Mouse (Mus musculus): ENCODE measurements around the gene Trit1. TPM values are rescaled to one million over a fixed set of nuclear protein-coding genes. Genes with fewer than 3 reads are reported as not detected.
A peak's percentile ranks its signal among the peaks of the same experiment; 100 is the strongest.

The Trit1 gene
- polyA plus RNA-seq, 1 experiment from 2014 or later = 12.0 TPM

DNA sequence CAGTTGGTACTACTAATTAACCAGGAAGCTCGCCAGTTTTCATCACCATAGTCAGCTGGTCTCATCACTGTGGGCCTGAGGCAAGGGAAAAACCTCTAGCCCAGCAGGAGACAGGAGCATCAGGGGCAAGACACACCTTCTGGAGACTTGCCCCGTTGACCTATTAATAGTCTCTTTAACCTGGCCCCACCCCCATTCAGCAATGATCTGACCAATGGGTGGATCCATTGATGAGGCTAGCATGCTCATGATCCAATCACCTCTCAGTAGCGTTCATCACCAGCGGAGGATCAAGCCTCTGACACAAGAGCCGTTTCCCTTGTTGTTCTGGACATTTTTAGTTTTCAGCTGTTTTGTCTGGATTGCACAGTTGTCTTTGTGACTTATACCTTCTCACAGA, 76.2 kb downstream of the Trit1 start:
- 56% methylated on average over 5 of the region's 5 CpGs for WGBS
- no peak overlapping the region for H3K27ac ChIP-seq (replicated peaks)
- H3K4me3 ChIP-seq (ENCODE audit: low read depth, low read length) = no peak overlapping the region
- ATAC-seq (ENCODE audit: low FRiP score, low TSS enrichment) (no peak; the same call in 1 of the 2 replicates), DNase-seq (ENCODE audit: low spot score) (peak; percentile 13)
- H3K27me3 ChIP-seq (ENCODE audit: control insufficient read depth, insufficient read depth, low read length) = no peaks in the 10 kb centered on the region
- H3K4me2 ChIP-seq (replicated peaks; ENCODE audit: low read depth) = no peak overlapping the region
- TF ChIP-seq CTCF (IDR thresholded peaks at IDR 0.05; ENCODE audit: low read depth) = no peak
- TF ChIP-seq EP300 (optimal IDR thresholded peaks at IDR 0.05) = no peak
- no peak overlapping the region for H3K9ac ChIP-seq (ENCODE audit: low read length)
- no peaks in the 10 kb centered on the region for H3K4me1 ChIP-seq (replicated peaks; ENCODE audit: control insufficient read depth, insufficient read depth)
- no peaks in the 10 kb centered on the region for H3K9me3 ChIP-seq (ENCODE audit: control insufficient read depth, low read length)
- no peaks in the 10 kb centered on the region for H3K36me3 ChIP-seq (ENCODE audit: control insufficient read depth, insufficient read depth, low read length)

DNA sequence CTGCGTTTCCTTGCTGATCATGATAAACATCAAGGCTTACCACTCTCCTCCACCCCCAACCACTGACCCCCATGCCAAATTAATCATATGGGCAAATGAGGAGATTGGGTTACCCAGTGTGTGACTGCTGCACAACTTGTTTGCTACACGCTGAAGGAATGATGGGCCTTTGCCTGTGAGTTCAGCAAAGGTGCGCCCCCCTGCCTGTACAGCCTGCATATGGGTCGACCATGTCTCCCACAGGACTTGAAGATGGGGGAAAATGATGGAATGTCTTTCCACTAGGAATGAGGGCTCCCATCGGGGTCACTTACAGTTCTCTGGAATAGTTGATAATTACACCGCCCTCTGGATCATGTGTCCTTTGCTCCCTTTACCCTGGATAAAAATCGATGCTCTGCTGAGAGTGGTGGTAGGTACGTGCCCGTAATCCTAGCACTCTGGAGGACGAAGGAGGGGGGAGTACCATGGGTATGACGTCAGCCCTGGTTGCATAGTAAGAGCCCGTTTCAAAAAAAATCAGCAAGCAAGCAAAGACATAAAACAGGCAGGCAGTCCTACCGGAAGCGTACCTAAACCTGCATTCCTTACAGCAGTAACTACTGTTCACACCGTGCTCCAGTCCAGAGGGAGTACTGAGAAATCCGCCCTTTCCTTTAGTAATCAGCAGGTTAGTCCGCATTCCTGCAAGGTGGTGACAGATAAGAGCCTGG, 76.8 kb downstream of the Trit1 start:
- Histone ChIP-seq H3K4me2 (replicated peaks; ENCODE audit: low read depth) (peak overlapping the region; percentile 41), H3K4me3 (ENCODE audit: low read depth, low read length) (no peak overlapping the region; the same call in 1 of the 2 replicates), H3K27ac (replicated peaks) (peak overlapping the region; percentile 9; the same call in 1 of the 2 replicates), H3K9me3 (ENCODE audit: control insufficient read depth, low read length) (no peaks in the 10 kb centered on the region), H3K9ac (ENCODE audit: low read length) (no peak overlapping the region), H3K27me3 (ENCODE audit: control insufficient read depth, insufficient read depth, low read length) (no peaks in the 10 kb centered on the region), H3K36me3 (ENCODE audit: control insufficient read depth, insufficient read depth, low read length) (no peaks in the 10 kb centered on the region), H3K4me1 (replicated peaks; ENCODE audit: control insufficient read depth, insufficient read depth) (no peaks in the 10 kb centered on the region)
- DNase-seq (ENCODE audit: low spot score) = peak; percentile 60
- TF ChIP-seq EP300 (optimal IDR thresholded peaks at IDR 0.05) = no peak
- no peak for TF ChIP-seq CTCF (IDR thresholded peaks at IDR 0.05; ENCODE audit: low read depth)
- 31% methylated on average over 17 of the region's 17 CpGs for WGBS
- peak; percentile 94 for ATAC-seq (ENCODE audit: low FRiP score, low TSS enrichment)

DNA sequence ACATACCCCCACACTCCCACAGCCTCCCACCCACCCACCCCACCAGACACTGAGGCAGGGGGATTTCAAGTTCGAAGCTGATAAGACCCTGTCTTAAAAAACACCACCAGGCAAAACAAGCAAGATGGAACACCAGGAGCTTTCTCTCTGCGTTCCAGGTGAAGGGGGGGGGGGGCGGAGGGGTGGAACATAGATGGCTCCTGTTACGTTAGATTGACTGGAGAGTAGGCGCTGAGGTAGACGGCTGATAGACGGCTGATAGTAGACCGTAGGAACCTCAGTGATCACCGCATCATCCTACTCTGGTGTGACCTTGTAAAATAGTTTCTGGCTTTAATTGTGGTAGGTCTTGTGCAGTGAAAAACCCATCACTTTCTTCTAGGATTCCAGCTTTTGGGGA, 77.5 kb downstream of the Trit1 start:
- DNase-seq (ENCODE audit: low spot score) (no peak), ATAC-seq (ENCODE audit: low FRiP score, low TSS enrichment) (no peak; the same call in 1 of the 2 replicates)
- H3K36me3 ChIP-seq (ENCODE audit: control insufficient read depth, insufficient read depth, low read length) = no peaks in the 10 kb centered on the region
- H3K4me1 ChIP-seq (replicated peaks; ENCODE audit: control insufficient read depth, insufficient read depth) = no peaks in the 10 kb centered on the region
- 34% methylated on average over 8 of the region's 9 CpGs for WGBS
- no peak overlapping the region for H3K4me3 ChIP-seq (ENCODE audit: low read depth, low read length)
- H3K9ac ChIP-seq (ENCODE audit: low read length) = no peak overlapping the region
- TF ChIP-seq CTCF (IDR thresholded peaks at IDR 0.05; ENCODE audit: low read depth) = no peak
- no peak for TF ChIP-seq EP300 (optimal IDR thresholded peaks at IDR 0.05)
- no peak overlapping the region for H3K27ac ChIP-seq (replicated peaks)
- H3K4me2 ChIP-seq (replicated peaks; ENCODE audit: low read depth) = peak overlapping the region; percentile 17; the same call in 1 of the 2 replicates
- H3K9me3 ChIP-seq (ENCODE audit: control insufficient read depth, low read length) = no peaks in the 10 kb centered on the region
- H3K27me3 ChIP-seq (ENCODE audit: control insufficient read depth, insufficient read depth, low read length) = no peaks in the 10 kb centered on the region

Other genes starting within 250 kb of the Trit1 start
- gene Ppt1, start 180.4 kb upstream of the Trit1 start, polyA plus RNA-seq (2015; fragmentation: Nextera tagmentation; extraction: Ambion mirVana) = 46.8 and 50.7 TPM in 2 replicates
- gene Cap1, start 130.5 kb upstream of the Trit1 start, polyA plus RNA-seq (2015; fragmentation: Nextera tagmentation; extraction: Ambion mirVana) = 53.2 and 56.2 TPM in 2 replicates
- gene Mfsd2a, start 55.4 kb upstream of the Trit1 start, polyA plus RNA-seq (2015; fragmentation: Nextera tagmentation; extraction: Ambion mirVana) = 6.8 and 7.1 TPM in 2 replicates
- gene Mycl, start 20.9 kb upstream of the Trit1 start, polyA plus RNA-seq (2015; fragmentation: Nextera tagmentation; extraction: Ambion mirVana) = 14.2 and 17.4 TPM in 2 replicates
- gene Bmp8b, start 88.6 kb downstream of the Trit1 start, polyA plus RNA-seq (2015; fragmentation: Nextera tagmentation; extraction: Ambion mirVana) = 0.21 and 0.25 TPM in 2 replicates
- not detected in 2 replicates for gene Oxct2b, start 99.7 kb downstream of the Trit1 start, polyA plus RNA-seq (2015; fragmentation: Nextera tagmentation; extraction: Ambion mirVana)
- gene Ppie, start 123.4 kb downstream of the Trit1 start, polyA plus RNA-seq (2015; fragmentation: Nextera tagmentation; extraction: Ambion mirVana) = 47.2 and 48.9 TPM in 2 replicates
- 1.8 and 3.0 TPM in 2 replicates for gene Hpcal4, start 166.6 kb downstream of the Trit1 start, polyA plus RNA-seq (2015; fragmentation: Nextera tagmentation; extraction: Ambion mirVana)
- gene Nt5c1a, start 184.9 kb downstream of the Trit1 start, polyA plus RNA-seq (2015; fragmentation: Nextera tagmentation; extraction: Ambion mirVana) = not detected in 2 replicates
- gene Heyl, start 217.0 kb downstream of the Trit1 start, polyA plus RNA-seq (2015; fragmentation: Nextera tagmentation; extraction: Ambion mirVana) = 4.9 and 6.0 TPM in 2 replicates
- 14.6 and 15.7 TPM in 2 replicates for gene Pabpc4, start 245.8 kb downstream of the Trit1 start, polyA plus RNA-seq (2015; fragmentation: Nextera tagmentation; extraction: Ambion mirVana)

Data from stomach, postnatal 0 days (tissue).